12 mouse cellular contexts compared by ENCODE assay signal in the genomic region with DNA sequence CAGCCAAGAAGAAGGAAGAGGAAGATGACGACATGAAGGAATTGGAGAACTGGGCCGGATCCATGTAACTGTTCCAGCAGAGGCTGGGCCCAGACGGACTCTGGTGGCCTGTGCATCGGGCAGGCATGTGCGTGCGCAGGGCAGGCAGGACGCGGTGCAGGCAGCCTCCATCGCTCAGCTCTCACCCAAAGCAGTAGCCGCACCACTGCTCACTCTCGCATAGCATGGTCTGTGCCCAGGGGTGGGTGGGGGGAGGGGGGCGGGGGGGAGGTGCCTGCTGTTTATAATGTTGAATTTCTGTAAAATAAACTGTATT. TPM values are rescaled to one million over a fixed set of nuclear protein-coding genes. Genes with fewer than 3 reads are reported as not detected.
DNase-seq lines count a peak whose midpoint lies in the region; ATAC-seq lines count a peak whose summit lies in the region.
"Had no signal": no experiment of that assay in that cellular context is flagged by ENCODE, and none has a peak within 500 bp of the region (broad histone marks: within the 10 kb centered on the region; RNA-seq: fewer than 3 reads in every experiment).

No protein-coding gene starts in this region.

- no peak overlapping the region for H3K4me2 ChIP-seq in forebrain, embryonic 15.5 days (replicated peaks)
- no peak overlapping the region for H3K4me2 ChIP-seq in forebrain, embryonic 13.5 days
- peak overlapping the region; percentile 11 for H3K4me2 ChIP-seq in stomach, embryonic 16.5 days (ENCODE audit: low read depth, low read length)

- peak; percentile 39 for DNase-seq in urinary bladder, postnatal 14 days (ENCODE audit: low spot score)
- DNase-seq in urinary bladder, postnatal 25 days (ENCODE audit: low spot score), result no peak
- DNase-seq in heart, postnatal 36 days, result peak; percentile 42 to 46
- no peak for DNase-seq in right cerebral cortex, postnatal 36 days (ENCODE audit: low spot score in 2 of 2)
- DNase-seq in retina, embryonic 14.5 days (ENCODE audit: low spot score), result no peak
- DNase-seq: B cell, adult 2 months; spleen, adult 18-20 months; thymus, adult 2 months had no signal

- ATAC-seq in forebrain, embryonic 15.5 days (replicated peaks), result peak; percentile 61; the same call in 1 of the 2 replicates
- no peak for ATAC-seq in forebrain, embryonic 13.5 days
- ATAC-seq in stomach, embryonic 16.5 days (ENCODE audit: insufficient read depth, low FRiP score), result peak; percentile 73
- ATAC-seq: midbrain, embryonic 16.5 days had no signal

- H3K27ac ChIP-seq in forebrain, embryonic 15.5 days (replicated peaks), result 0 out of 2 replicates have a peak overlapping the region, but pooled peaks have one; percentile 36
- no peak overlapping the region; the same call in 1 of the 2 replicates for H3K27ac ChIP-seq in forebrain, embryonic 13.5 days
- H3K27ac ChIP-seq in stomach, embryonic 16.5 days (ENCODE audit: low read length), result peak overlapping the region; percentile 78

- intact Hi-C loops in heart, postnatal 36 days (cut with DNase I), result no loop called here

- 92% methylated on average over 12 of the region's 12 CpGs for WGBS in forebrain, embryonic 15.5 days
- WGBS in forebrain, embryonic 13.5 days, result 92% methylated on average over 12 of the region's 12 CpGs
- WGBS in stomach, embryonic 16.5 days, result 64% methylated on average over 12 of the region's 12 CpGs

- no peak overlapping the region for H3K4me3 ChIP-seq in forebrain, embryonic 15.5 days
- no peak overlapping the region for H3K4me3 ChIP-seq in forebrain, embryonic 13.5 days
- no peak overlapping the region for H3K4me3 ChIP-seq in stomach, embryonic 16.5 days (replicated peaks; ENCODE audit: low read length)

- no peaks in the 10 kb centered on the region for H3K27me3 ChIP-seq in forebrain, embryonic 15.5 days
- no peaks in the 10 kb centered on the region for H3K27me3 ChIP-seq in forebrain, embryonic 13.5 days
- no peaks in the 10 kb centered on the region for H3K27me3 ChIP-seq in stomach, embryonic 16.5 days (ENCODE audit: control insufficient read depth, insufficient read depth, low read length)

- peaks cover 35% of the 10 kb centered on the region; the same call in 1 of the 2 replicates for H3K36me3 ChIP-seq in forebrain, embryonic 15.5 days
- peaks cover 78% of the 10 kb centered on the region for H3K36me3 ChIP-seq in forebrain, embryonic 13.5 days (ENCODE audit: poor library complexity, severe bottlenecking)
- H3K36me3 ChIP-seq in stomach, embryonic 16.5 days (ENCODE audit: control insufficient read depth, insufficient read depth, low read length), result peaks cover 9% of the 10 kb centered on the region; the same call in 1 of the 2 replicates

- H3K9me3 ChIP-seq in forebrain, embryonic 15.5 days, result no peaks in the 10 kb centered on the region
- no peaks in the 10 kb centered on the region for H3K9me3 ChIP-seq in forebrain, embryonic 13.5 days (replicated peaks)
- H3K9me3 ChIP-seq in stomach, embryonic 16.5 days (replicated peaks; ENCODE audit: control insufficient read depth, low read length), result no peaks in the 10 kb centered on the region

- H3K4me1 ChIP-seq in forebrain, embryonic 15.5 days, result no peaks in the 10 kb centered on the region
- no peaks in the 10 kb centered on the region for H3K4me1 ChIP-seq in forebrain, embryonic 13.5 days
- 0 out of 2 replicates have a peak, but pooled peaks cover 5% of the 10 kb centered on the region for H3K4me1 ChIP-seq in stomach, embryonic 16.5 days (ENCODE audit: control insufficient read depth, insufficient read depth, low read length)

- H3K9ac ChIP-seq in forebrain, embryonic 15.5 days (replicated peaks), result no peak overlapping the region
- H3K9ac ChIP-seq in forebrain, embryonic 13.5 days, result no peak overlapping the region
- H3K9ac ChIP-seq in stomach, embryonic 16.5 days (ENCODE audit: low read length), result no peak overlapping the region

RNA-seq across cellular contexts. Expression of gene Chmp4b, which starts 42.4 kb away (rescaled TPM):
- 23.9 and 25.0 TPM in 2 replicates for polyA plus RNA-seq in forebrain, embryonic 15.5 days (2015; fragmentation: Nextera tagmentation; extraction: Ambion mirVana)
- polyA plus RNA-seq in forebrain, embryonic 13.5 days (2015; fragmentation: Nextera tagmentation; extraction: Ambion mirVana), result 22.4 and 24.9 TPM in 2 replicates
- total RNA-seq in heart, postnatal 36 days (2021), result 100 to 1,000 TPM; 113 to 124 TPM
- polyA plus RNA-seq in stomach, embryonic 16.5 days (2015; fragmentation: Nextera tagmentation; extraction: Ambion mirVana), result 20.7 and 23.6 TPM in 2 replicates

Comparison
In these comparisons a context has a peak if more than half of its experiments do, and no peak if none do; other contexts are left out.
1. DNase-seq: peak in urinary bladder, postnatal 14 days (single experiment) and heart, postnatal 36 days (2 of 2); none in urinary bladder, postnatal 25 days (single experiment), right cerebral cortex, postnatal 36 days (0 of 2) and retina, embryonic 14.5 days (single experiment).